Mouse (Mus musculus): ENCODE measurements at regions not wholly inside any gene's neighbourhood (a gene's known extent, or its start where the extent isn't known, plus 50 kb on each side); places are given as distances from the start of the nearest gene placed in this dataset.

DNA sequence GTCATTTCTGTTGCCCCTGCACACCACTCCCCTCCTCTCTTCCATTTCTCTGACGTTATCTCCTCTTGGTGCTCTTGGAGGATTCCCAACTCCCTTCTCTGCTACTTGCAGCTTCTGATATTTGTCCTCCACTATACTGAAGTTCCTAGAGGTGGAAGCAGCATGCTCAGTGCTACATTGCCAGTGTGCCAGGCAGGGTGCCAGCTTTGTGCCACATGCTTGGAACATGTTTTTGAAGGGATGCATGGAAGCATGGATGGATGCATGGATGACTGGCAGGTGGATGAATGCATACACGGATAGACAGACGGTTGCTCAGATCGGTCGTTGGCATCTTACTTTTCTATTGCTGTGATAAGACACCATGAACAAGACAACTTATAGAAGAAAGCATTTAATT lies 84.4 kb downstream of the Tex36 start:
- TF ChIP-seq POLR2A (IDR thresholded peaks at IDR 0.05; ENCODE audit: low read depth, low read length) (no peak), CTCF (conservative IDR thresholded peaks at IDR 0.05; ENCODE audit: insufficient read depth, insufficient read length, low read depth, low read length) (no peak)

All from kidney, adult 2 months (tissue).